Mouse (Mus musculus): ENCODE measurements at regions not wholly inside any gene's neighbourhood (a gene's known extent, or its start where the extent isn't known, plus 50 kb on each side); places are given as distances from the start of the nearest gene placed in this dataset.
A peak's percentile ranks its signal among the peaks of the same experiment; 100 is the strongest.
"Not testable (repeated sequence)": the region's sequence is repeated elsewhere in the genome, so short reads cannot be mapped to it uniquely, and the experiment has no call there.

DNA sequence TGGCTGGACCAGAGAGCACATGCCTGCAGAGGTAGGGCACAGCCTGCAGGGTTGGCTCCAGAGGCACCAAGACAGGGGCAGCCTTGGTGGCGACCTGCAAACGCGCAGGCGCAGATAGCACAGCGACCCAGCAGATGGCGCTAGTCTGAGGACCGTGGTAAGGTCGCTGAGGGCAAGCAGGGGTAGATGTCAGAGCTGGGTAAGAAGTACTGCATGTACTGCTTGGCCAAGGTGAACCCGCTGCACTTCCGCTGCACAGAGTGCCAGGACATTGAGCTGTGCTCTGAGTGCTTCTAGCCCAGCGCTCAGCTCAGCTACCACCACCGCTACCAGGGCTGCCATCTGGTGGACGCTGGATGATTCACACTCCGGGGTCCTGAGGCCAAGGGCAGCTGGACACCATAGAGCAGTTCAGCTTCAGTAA, 68.3 kb downstream of the Hsp90b1 start:
- not testable (repeated sequence) for H3K9me3 ChIP-seq, H3K27ac ChIP-seq, H3K27me3 ChIP-seq, H3K4me1 ChIP-seq, H3K9ac ChIP-seq, H3K36me3 ChIP-seq
- Histone ChIP-seq H3K4me3 (peak overlapping the region; percentile 30), H3K4me2 (replicated peaks) (peak overlapping the region; percentile 49)
- 3% methylated on average over 14 of the region's 14 CpGs for WGBS
- 0 out of 2 replicates have a peak, but pooled peaks have one; percentile 56 for ATAC-seq (ENCODE audit: insufficient number of reproducible peaks, insufficient read depth, low FRiP score, low TSS enrichment)

DNA sequence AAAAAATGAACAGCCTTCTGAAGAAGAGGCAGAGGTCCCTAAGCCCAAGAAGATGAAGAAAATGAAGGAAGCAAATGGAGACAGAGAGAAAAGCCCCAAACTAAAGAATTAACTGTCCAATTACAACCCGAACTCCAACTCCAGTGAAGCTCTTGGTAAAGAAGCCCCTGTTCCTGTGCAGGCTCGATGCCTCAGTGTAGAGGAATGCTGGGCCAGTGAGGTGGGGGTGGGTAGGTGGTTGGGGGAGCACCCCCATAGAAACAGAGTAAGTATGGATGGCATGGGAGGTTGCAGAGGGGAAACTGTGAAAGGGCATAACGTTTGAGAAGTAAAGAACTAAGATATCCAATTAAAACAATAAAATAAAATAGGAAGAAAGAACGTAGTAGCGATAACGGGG, 68.8 kb downstream of the Hsp90b1 start:
- H3K4me1 ChIP-seq; ATAC-seq (ENCODE audit: insufficient number of reproducible peaks, insufficient read depth, low FRiP score, low TSS enrichment); H3K27me3 ChIP-seq; H3K9ac ChIP-seq; H3K9me3 ChIP-seq; H3K27ac ChIP-seq; H3K36me3 ChIP-seq: not testable (repeated sequence)
- peak overlapping the region; percentile 30 for H3K4me3 ChIP-seq
- H3K4me2 ChIP-seq (replicated peaks): peak overlapping the region; percentile 49
- WGBS: 29% methylated on average over 6 of the region's 6 CpGs

DNA sequence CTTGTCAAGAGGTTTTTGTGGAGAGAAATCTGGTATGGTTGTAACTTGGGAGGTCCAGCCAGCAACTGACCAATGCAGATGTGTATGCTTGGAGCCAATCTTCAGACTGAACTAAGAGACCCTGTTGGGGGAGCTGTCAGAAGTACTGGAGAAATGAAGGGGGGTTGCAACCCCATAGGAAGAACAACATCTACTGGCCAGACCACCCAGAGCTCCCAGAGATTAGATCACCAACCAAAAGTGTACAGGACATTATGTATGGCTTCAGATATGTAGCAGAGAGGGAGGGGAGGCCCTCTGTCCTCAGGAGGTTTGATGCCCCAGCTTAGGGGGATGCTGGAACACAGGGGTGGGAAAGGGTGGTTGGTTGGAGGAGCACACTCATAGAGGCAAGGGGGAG, 78.6 kb downstream of the Hsp90b1 start:
- H3K27me3 ChIP-seq; H3K9ac ChIP-seq; ATAC-seq (ENCODE audit: insufficient number of reproducible peaks, insufficient read depth, low FRiP score, low TSS enrichment); H3K9me3 ChIP-seq; H3K36me3 ChIP-seq; H3K27ac ChIP-seq; H3K4me1 ChIP-seq; H3K4me2 ChIP-seq (replicated peaks); H3K4me3 ChIP-seq: not testable (repeated sequence)

DNA sequence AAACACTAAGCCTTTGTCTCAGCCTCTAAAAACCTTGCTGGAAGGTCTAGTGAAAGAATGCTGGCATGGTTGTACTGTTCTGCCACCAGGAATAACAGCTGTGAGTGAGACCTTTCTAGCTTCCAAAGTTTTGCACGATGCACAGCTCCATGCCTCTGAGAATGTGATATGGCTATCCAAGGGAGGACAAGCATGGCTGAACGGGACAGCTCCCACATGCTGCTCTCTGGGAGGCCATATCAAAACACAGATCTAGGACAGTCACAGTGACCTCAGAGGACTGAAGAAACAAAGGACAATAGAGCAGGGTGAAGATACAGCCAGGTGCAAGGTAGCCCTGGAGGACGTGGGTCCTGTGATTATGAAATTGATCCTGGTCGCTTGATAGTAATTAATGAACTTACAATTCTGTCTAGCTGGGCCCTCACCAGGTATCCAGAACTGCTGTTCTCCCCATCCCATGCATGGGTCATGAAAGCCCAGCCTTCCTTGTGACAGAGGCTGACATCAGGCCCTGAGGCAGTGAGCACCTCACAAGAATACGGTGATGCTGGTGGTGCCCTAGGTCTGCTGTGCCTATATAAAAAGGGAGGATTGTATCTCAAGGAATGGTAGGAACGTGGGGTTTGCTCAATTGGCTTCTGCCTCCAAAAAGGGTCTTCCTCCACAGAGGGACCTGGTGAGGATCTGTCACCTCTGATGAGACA, 87.2 kb downstream of the Hsp90b1 start:
- not testable (repeated sequence) for H3K4me1 ChIP-seq; H3K36me3 ChIP-seq; H3K9me3 ChIP-seq; H3K4me2 ChIP-seq (replicated peaks); H3K9ac ChIP-seq; H3K4me3 ChIP-seq; ATAC-seq (ENCODE audit: insufficient number of reproducible peaks, insufficient read depth, low FRiP score, low TSS enrichment); H3K27ac ChIP-seq; H3K27me3 ChIP-seq
- 80% methylated on average over 6 of the region's 6 CpGs for WGBS

DNA sequence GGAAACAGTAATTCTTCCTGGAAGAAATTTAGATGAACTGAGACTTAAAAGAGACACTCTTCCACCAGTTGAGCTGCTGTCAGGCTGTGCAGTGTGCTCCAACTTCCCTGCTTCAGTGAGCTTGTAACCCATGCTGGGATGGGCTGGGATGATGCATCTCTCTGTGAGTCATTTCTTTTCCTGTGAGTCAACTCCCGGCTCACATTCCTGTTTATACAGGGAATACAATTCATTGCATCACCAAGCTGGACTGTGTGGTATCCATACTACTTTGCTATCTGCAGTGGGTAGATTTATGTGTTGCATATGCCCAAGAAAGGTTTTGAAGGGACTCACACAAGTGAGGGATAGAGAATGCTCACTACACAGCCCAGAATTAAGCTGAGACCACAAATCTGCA, 93.0 kb downstream of the Hsp90b1 start:
- not testable (repeated sequence) for H3K36me3 ChIP-seq; H3K4me3 ChIP-seq; H3K27me3 ChIP-seq; H3K4me1 ChIP-seq; H3K4me2 ChIP-seq (replicated peaks); H3K27ac ChIP-seq; H3K9me3 ChIP-seq; ATAC-seq (ENCODE audit: insufficient number of reproducible peaks, insufficient read depth, low FRiP score, low TSS enrichment); H3K9ac ChIP-seq
- 75% methylated on average over 1 of the region's 1 CpGs for WGBS

DNA sequence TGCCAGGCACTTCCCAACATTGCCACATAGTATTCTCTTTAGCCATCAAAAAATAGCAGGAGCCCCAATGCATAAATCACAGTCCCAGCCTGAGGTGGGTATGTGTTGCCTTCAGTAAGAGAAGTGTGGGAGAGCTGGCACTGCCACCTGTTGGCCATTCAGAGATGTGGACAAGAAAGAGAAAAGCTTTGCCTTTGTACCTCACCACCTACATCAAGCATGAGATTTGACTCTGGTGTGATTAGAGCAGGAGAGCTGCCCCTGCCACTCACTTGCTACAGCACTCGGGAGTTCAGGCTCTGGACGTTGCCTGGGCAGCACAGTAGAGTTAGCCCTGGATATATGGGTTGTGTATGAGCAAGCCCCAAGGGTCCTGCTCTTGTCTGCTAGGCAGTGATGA, 95.3 kb downstream of the Hsp90b1 start:
- not testable (repeated sequence) for H3K36me3 ChIP-seq; H3K9ac ChIP-seq; H3K9me3 ChIP-seq; H3K4me3 ChIP-seq; ATAC-seq (ENCODE audit: insufficient number of reproducible peaks, insufficient read depth, low FRiP score, low TSS enrichment); H3K4me1 ChIP-seq; H3K4me2 ChIP-seq (replicated peaks); H3K27ac ChIP-seq; H3K27me3 ChIP-seq
- 75% methylated on average over 2 of the region's 2 CpGs for WGBS

DNA sequence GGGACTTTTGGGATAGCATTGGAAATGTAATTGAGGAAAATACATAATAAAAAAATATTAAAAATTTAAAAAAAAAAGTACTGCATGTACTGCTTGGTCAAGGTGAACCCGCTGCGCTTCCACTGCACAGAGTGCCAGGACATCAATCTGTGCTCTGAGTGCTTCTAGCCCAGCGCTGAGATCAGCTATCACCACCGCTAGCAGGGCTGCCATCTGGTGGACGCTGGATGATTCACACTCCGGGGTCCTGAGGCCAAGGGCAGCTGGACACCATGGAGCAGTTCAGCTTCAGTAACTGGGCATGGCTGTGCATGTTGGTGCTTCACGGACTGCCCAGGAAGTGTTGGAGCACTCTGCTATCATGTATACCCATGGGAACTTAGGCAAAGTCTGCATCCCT, 102.1 kb upstream of the Syn3 start:
- H3K4me2 ChIP-seq (replicated peaks): not testable (repeated sequence)

DNA sequence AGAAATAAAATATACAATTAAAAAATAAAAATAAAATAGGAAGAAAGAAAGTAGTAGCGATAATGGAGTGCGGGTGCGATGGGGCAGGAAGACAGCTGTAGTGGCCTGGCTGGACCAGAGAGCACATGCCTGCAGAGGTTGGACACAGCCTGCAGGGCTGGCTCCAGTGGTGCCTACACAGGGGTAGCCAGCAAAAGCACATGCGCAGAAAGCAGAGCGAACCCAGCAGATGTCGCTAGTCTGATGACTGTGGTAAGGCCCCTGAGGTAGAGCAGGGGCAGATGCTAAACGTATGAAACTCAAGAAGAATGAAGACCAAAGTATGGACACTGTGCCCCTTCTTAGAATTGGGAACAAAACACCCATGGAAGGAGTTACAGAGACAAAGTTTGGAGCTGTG, 101.3 kb upstream of the Syn3 start:
- not testable (repeated sequence) for H3K27ac ChIP-seq; ATAC-seq (ENCODE audit: insufficient number of reproducible peaks, insufficient read depth, low FRiP score, low TSS enrichment)
- WGBS: 89% methylated on average over 7 of the region's 7 CpGs

More for the DNA sequence above, 102.1 kb upstream of the Syn3 start:
- not testable (repeated sequence) for H3K4me1 ChIP-seq; H3K27me3 ChIP-seq; H3K9me3 ChIP-seq; H3K9ac ChIP-seq; H3K27ac ChIP-seq; H3K36me3 ChIP-seq; ATAC-seq (ENCODE audit: insufficient number of reproducible peaks, insufficient read depth, low FRiP score, low TSS enrichment); H3K4me3 ChIP-seq
- 45% methylated on average over 7 of the region's 7 CpGs for WGBS

DNA sequence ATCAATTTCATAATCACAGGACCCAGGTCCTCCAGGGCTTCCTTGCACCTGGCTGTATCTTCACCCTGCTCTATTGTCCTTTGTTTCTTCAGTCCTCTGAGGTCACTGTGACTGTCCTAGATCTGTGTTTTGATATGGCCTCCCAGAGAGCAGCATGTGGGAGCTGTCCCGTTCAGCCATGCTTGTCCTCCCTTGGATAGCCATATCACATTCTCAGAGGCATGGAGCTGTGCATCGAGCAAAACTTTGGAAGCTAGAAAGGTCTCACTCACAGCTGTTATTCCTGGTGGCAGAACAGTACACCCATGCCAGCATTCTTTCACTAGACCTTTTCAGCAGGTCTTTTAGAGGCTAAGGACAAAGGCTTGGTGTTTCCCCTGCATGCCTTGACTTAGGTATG, 91.5 kb upstream of the Syn3 start:
- WGBS: 72% methylated on average over 2 of the region's 2 CpGs

More for the DNA sequence above, 101.3 kb upstream of the Syn3 start:
- H3K36me3 ChIP-seq; H3K9me3 ChIP-seq; H3K4me3 ChIP-seq; H3K4me1 ChIP-seq; H3K4me2 ChIP-seq (replicated peaks); H3K9ac ChIP-seq; H3K27me3 ChIP-seq: not testable (repeated sequence)

DNA sequence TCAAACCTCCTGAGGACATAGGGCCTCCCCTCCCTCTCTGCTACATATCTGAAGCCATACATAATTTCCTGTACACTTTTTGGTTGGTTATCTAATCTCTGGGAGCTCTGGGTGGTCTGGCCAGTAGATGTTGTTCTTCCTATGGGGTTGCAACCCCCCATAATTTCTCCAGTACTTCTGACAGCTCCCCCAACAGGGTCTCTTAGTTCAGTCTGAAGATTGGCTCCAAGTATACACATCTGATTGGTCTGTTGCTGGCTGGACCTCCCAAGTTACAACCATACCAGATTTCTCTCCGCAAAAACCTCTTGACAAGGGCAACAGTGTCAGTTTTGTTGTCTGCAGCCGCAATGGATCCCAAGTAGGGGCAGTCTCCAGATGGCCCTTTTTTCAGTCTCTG, 68.2 kb upstream of the Syn3 start:
- not testable (repeated sequence) for H3K9me3 ChIP-seq; H3K4me1 ChIP-seq; H3K4me2 ChIP-seq (replicated peaks); H3K27me3 ChIP-seq; H3K4me3 ChIP-seq; ATAC-seq (ENCODE audit: insufficient number of reproducible peaks, insufficient read depth, low FRiP score, low TSS enrichment); H3K27ac ChIP-seq; H3K36me3 ChIP-seq; H3K9ac ChIP-seq
- 80% methylated on average over 2 of the region's 2 CpGs for WGBS

More for the DNA sequence above, 91.5 kb upstream of the Syn3 start:
- not testable (repeated sequence) for ATAC-seq (ENCODE audit: insufficient number of reproducible peaks, insufficient read depth, low FRiP score, low TSS enrichment); H3K4me1 ChIP-seq; H3K36me3 ChIP-seq; H3K9me3 ChIP-seq; H3K9ac ChIP-seq; H3K4me2 ChIP-seq (replicated peaks); H3K27me3 ChIP-seq; H3K27ac ChIP-seq; H3K4me3 ChIP-seq

DNA sequence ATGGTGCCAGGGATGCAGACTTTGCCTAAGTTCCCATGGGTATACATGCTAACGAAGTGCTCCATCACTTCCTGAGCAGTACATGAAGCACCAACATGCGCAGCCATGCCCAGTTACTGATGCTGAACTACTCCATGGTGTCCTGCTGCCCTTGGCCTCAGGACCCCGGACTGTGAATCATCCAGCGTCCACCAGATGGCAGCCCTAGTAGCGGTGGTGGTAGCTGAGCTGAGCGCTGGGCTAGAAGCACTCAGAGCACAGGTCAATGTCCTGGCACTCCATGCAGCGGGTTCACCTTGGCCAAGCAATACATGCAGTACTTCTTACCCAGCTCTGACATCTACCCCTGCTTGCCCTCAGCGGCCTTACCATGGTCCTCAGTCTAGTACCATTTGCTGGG, 57.1 kb upstream of the Syn3 start:
- no peak overlapping the region for H3K4me3 ChIP-seq
- no peak overlapping the region for H3K27ac ChIP-seq
- H3K27me3 ChIP-seq: no peaks in the 10 kb centered on the region
- no peaks in the 10 kb centered on the region for H3K36me3 ChIP-seq
- H3K9me3 ChIP-seq: no peaks in the 10 kb centered on the region
- 56% methylated on average over 8 of the region's 8 CpGs for whole genome bisulfite sequencing
- H3K4me2 ChIP-seq (replicated peaks): no peak overlapping the region
- no peak overlapping the region for H3K9ac ChIP-seq
- no peaks in the 10 kb centered on the region for H3K4me1 ChIP-seq
- ATAC-seq (ENCODE audit: insufficient number of reproducible peaks, insufficient read depth, low FRiP score, low TSS enrichment): no peak
